Mouse (Mus musculus): ENCODE data around the gene Otos. TPM values are rescaled to one million over a fixed set of nuclear protein-coding genes. Genes with fewer than 3 reads are reported as not detected.
A peak's percentile ranks its signal among the peaks of the same experiment; 100 is the strongest.

The Otos gene
- polyA plus RNA-seq, 1 experiment, result not detected

DNA sequence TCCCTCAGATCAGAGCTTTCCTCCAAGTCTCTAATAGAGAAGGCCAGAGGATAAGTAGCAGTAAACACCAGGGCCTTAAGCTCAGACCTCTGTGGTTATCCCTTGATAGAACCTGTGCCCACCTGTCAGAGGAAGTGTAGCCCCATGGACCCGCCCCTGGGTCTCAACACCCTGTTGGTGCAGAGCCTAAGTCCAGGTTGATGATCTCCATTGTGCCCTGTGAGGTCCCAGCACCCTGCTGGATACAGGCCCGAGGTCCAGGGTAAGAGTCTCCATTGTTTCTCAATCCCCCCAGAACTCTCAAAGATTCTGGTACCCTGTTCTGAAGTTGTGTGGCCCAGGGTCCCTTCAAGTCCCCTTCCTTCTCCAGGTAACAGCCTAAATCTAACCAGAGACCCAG, 2.5 kb downstream of the Otos start:
- Histone ChIP-seq H3K4me3 (ENCODE audit: insufficient read depth, poor library complexity, severe bottlenecking) (no peak overlapping the region), H3K27me3 (ENCODE audit: control insufficient read depth, insufficient read depth, insufficient read length) (no peaks in the 10 kb centered on the region), H3K36me3 (ENCODE audit: control insufficient read depth, insufficient read depth) (no peaks in the 10 kb centered on the region), H3K79me2 (ENCODE audit: control insufficient read depth, insufficient read depth) (peaks cover 8% of the 10 kb centered on the region), H3K79me3 (ENCODE audit: low read depth) (peaks cover 5% of the 10 kb centered on the region), H3ac (ENCODE audit: control insufficient read depth, insufficient read length, low read depth) (no peak overlapping the region)
- no peak for TF ChIP-seq CTCF (IDR thresholded peaks at IDR 0.05; ENCODE audit: control insufficient read depth, insufficient read depth, insufficient read length)
- no peak for TF ChIP-seq MAX (IDR thresholded peaks at IDR 0.05)
- no peak for TF ChIP-seq USF1 (IDR thresholded peaks at IDR 0.05; ENCODE audit: low read depth)
- no peak for TF ChIP-seq CEBPB (IDR thresholded peaks at IDR 0.05; ENCODE audit: low read depth)
- TF ChIP-seq MYOG (IDR thresholded peaks at IDR 0.05; ENCODE audit: control insufficient read depth, extremely low read depth, insufficient read length), result no peak
- TF ChIP-seq MYOD1 (IDR thresholded peaks at IDR 0.05; ENCODE audit: control insufficient read depth, insufficient read length, low read depth), result no peak
- TF ChIP-seq FOSL1 (IDR thresholded peaks at IDR 0.05; ENCODE audit: insufficient read depth, low read length, poor library complexity, severe bottlenecking), result no peak

- Histone ChIP-seq H3K79me2 (ENCODE audit: control insufficient read depth, insufficient read depth) (peaks cover 20% of the 10 kb centered on the region), H3K27me3 (ENCODE audit: control insufficient read depth, insufficient read depth, insufficient read length) (no peaks in the 10 kb centered on the region), H3K36me3 (ENCODE audit: control insufficient read depth, insufficient read depth) (no peaks in the 10 kb centered on the region), H3K79me3 (ENCODE audit: low read depth) (peaks cover 15% of the 10 kb centered on the region), H3K4me3 (ENCODE audit: insufficient read depth, poor library complexity, severe bottlenecking) (no peak overlapping the region), H3ac (ENCODE audit: control insufficient read depth, insufficient read length, low read depth) (no peak overlapping the region)
- TF ChIP-seq MYOD1 (IDR thresholded peaks at IDR 0.05; ENCODE audit: control insufficient read depth, insufficient read length, low read depth) (no peak), USF1 (IDR thresholded peaks at IDR 0.05; ENCODE audit: low read depth) (no peak), FOSL1 (IDR thresholded peaks at IDR 0.05; ENCODE audit: insufficient read depth, low read length, poor library complexity, severe bottlenecking) (no peak), MYOG (IDR thresholded peaks at IDR 0.05; ENCODE audit: control insufficient read depth, extremely low read depth, insufficient read length) (no peak), CEBPB (IDR thresholded peaks at IDR 0.05; ENCODE audit: low read depth) (no peak), MAX (IDR thresholded peaks at IDR 0.05) (no peak), CTCF (IDR thresholded peaks at IDR 0.05; ENCODE audit: control insufficient read depth, insufficient read depth, insufficient read length) (no peak)
Measured at GRCm38 (mm10) chr1:92644916-92645315, 3.7 kb downstream of the Otos start.

DNA sequence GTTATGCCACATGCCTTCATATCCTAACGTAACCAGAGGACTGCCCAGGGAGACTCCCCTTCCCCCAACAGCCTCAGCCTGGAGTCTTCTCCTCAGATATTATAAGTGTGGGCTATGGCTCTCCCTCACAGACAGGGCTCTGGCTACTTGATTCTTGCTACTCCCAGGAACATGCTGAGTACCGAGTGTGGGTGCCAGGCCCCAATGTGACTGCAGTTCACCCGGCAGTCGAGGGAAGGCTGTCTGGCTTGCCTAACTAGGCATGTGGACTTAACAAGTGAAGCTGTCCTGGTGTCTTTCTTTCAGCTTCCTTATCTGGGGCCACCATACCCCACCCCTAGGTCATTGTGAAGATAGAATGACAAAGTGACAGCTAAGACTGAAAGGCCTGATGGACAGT, 5.0 kb downstream of the Otos start:
- peaks cover 8% of the 10 kb centered on the region for H3K36me3 ChIP-seq (ENCODE audit: control insufficient read depth, insufficient read depth)
- H3K4me3 ChIP-seq (ENCODE audit: insufficient read depth, poor library complexity, severe bottlenecking), result no peak overlapping the region
- H3K79me2 ChIP-seq (ENCODE audit: control insufficient read depth, insufficient read depth), result peaks cover 31% of the 10 kb centered on the region
- H3K79me3 ChIP-seq (ENCODE audit: low read depth), result peaks cover 16% of the 10 kb centered on the region
- H3K27me3 ChIP-seq (ENCODE audit: control insufficient read depth, insufficient read depth, insufficient read length), result no peaks in the 10 kb centered on the region
- H3ac ChIP-seq (ENCODE audit: control insufficient read depth, insufficient read length, low read depth), result no peak overlapping the region
- TF ChIP-seq MAX (IDR thresholded peaks at IDR 0.05) (no peak), CTCF (IDR thresholded peaks at IDR 0.05; ENCODE audit: control insufficient read depth, insufficient read depth, insufficient read length) (no peak), MYOG (IDR thresholded peaks at IDR 0.05; ENCODE audit: control insufficient read depth, extremely low read depth, insufficient read length) (no peak), USF1 (IDR thresholded peaks at IDR 0.05; ENCODE audit: low read depth) (no peak), MYOD1 (IDR thresholded peaks at IDR 0.05; ENCODE audit: control insufficient read depth, insufficient read length, low read depth) (no peak), FOSL1 (IDR thresholded peaks at IDR 0.05; ENCODE audit: insufficient read depth, low read length, poor library complexity, severe bottlenecking) (no peak), CEBPB (IDR thresholded peaks at IDR 0.05; ENCODE audit: low read depth) (no peak)

GRCm38 (mm10) chr1:92641514-92642272, 6.9 kb downstream of the Otos start, which contains the start of gene Cops9:
Gene Cops9 (minus strand): TSS chr1:92641985.
- no peak for TF ChIP-seq CEBPB (IDR thresholded peaks at IDR 0.05; ENCODE audit: low read depth)
- TF ChIP-seq MYOG (IDR thresholded peaks at IDR 0.05; ENCODE audit: control insufficient read depth, extremely low read depth, insufficient read length), result no peak
- Histone ChIP-seq H3K79me2 (ENCODE audit: control insufficient read depth, insufficient read depth) (peaks cover 38% of the 10 kb centered on the region), H3K36me3 (ENCODE audit: control insufficient read depth, insufficient read depth) (peaks cover 16% of the 10 kb centered on the region), H3K79me3 (ENCODE audit: low read depth) (peaks cover 16% of the 10 kb centered on the region), H3K27me3 (ENCODE audit: control insufficient read depth, insufficient read depth, insufficient read length) (no peaks in the 10 kb centered on the region), H3ac (ENCODE audit: control insufficient read depth, insufficient read length, low read depth) (peak within 1 kb of the TSS; percentile 65), H3K4me3 (ENCODE audit: insufficient read depth, poor library complexity, severe bottlenecking) (peak within 1 kb of the TSS; percentile 78)

DNA sequence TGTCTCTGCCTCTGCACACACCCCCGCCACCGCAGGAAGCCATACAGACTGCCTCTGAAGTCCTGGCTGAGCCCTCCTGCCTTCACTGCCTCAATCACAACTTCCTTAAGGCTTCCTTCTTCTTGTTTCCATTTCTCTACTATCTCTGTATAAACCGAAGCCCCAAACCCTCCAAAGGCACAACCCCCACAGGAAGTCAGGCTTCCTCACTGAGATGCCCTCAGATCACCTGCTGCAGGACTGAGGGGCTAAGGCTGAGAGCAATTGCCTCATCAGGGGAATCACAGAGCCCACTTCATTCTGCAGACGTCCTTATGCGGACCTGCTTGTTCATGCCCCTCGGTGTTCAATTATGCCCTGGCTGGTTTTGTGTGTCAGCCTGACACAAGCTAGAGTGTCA, 8.2 kb downstream of the Otos start:
- Histone ChIP-seq H3K79me3 (ENCODE audit: low read depth) (peaks cover 16% of the 10 kb centered on the region), H3K27me3 (ENCODE audit: control insufficient read depth, insufficient read depth, insufficient read length) (no peaks in the 10 kb centered on the region), H3ac (ENCODE audit: control insufficient read depth, insufficient read length, low read depth) (no peak overlapping the region), H3K79me2 (ENCODE audit: control insufficient read depth, insufficient read depth) (peaks cover 38% of the 10 kb centered on the region), H3K4me3 (ENCODE audit: insufficient read depth, poor library complexity, severe bottlenecking) (no peak overlapping the region), H3K36me3 (ENCODE audit: control insufficient read depth, insufficient read depth) (peaks cover 18% of the 10 kb centered on the region)
- no peak for TF ChIP-seq MAX (IDR thresholded peaks at IDR 0.05)
- no peak for TF ChIP-seq CEBPB (IDR thresholded peaks at IDR 0.05; ENCODE audit: low read depth)
- TF ChIP-seq MYOG (IDR thresholded peaks at IDR 0.05; ENCODE audit: control insufficient read depth, extremely low read depth, insufficient read length), result no peak
- no peak for TF ChIP-seq USF1 (IDR thresholded peaks at IDR 0.05; ENCODE audit: low read depth)
- no peak for TF ChIP-seq CTCF (IDR thresholded peaks at IDR 0.05; ENCODE audit: control insufficient read depth, insufficient read depth, insufficient read length)
- no peak for TF ChIP-seq MYOD1 (IDR thresholded peaks at IDR 0.05; ENCODE audit: control insufficient read depth, insufficient read length, low read depth)
- TF ChIP-seq FOSL1 (IDR thresholded peaks at IDR 0.05; ENCODE audit: insufficient read depth, low read length, poor library complexity, severe bottlenecking), result no peak
